Mouse (Mus musculus): ENCODE data around the gene Avpr1b. TPM values are rescaled to one million over a fixed set of nuclear protein-coding genes. Genes with fewer than 3 reads are reported as not detected.
"Not testable (repeated sequence)": the region's sequence is repeated elsewhere in the genome, so short reads cannot be mapped to it uniquely, and the experiment has no call there.

The Avpr1b gene
- polyA plus RNA-seq, 1 experiment: 0.04 TPM

DNA sequence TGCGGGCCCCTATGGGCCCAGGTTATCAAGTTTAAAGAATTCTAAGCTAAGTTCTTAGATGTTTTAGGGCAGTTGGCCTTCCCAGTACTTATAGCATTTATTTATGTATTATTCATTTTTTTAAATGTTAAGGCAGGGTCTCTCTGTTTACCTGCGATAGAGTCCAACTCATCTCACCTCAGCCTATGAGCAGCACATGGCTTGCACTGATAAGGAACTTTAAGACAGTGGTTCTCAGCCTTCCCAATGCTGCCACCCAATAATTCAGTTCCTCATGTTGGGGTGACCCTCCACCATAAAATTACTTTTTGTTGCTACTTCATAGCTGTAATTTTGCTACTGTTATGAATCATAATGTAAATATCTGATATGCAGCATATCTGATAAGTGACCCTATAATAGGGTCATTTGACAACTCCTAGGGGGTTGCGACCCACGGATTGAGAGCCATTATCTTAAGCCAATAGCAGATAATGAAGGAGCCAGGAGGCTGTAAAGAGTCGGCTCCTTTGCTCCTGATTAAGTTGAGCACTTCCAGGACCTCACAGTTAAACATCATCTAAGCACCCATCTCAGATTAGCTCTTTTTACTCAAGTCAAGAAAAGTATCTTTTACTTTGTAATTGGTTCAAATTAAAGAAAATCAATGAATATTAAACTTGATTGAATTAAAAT is 17.6 kb downstream of the Avpr1b start:
- Histone ChIP-seq H3K4me3 (ENCODE audit: low read depth, low read length) (no peak overlapping the region), H3K27me3 (ENCODE audit: control insufficient read depth, insufficient read depth, low read length) (no peaks in the 10 kb centered on the region; the same call in 1 of the 2 replicates), H3K27ac (ENCODE audit: insufficient read depth, low read depth, low read length) (no peak overlapping the region), H3K36me3 (ENCODE audit: control insufficient read depth, insufficient read depth, low read length) (no peaks in the 10 kb centered on the region), H3K4me1 (ENCODE audit: control insufficient read depth, insufficient read depth, insufficient read length, low read length) (no peaks in the 10 kb centered on the region; the same call in 1 of the 2 replicates)
- WGBS: 40% methylated on average over 5 of the region's 5 CpGs
- TF ChIP-seq POLR2A (IDR thresholded peaks at IDR 0.05; ENCODE audit: low read depth, low read length): no peak
- no peak for TF ChIP-seq CTCF (IDR thresholded peaks at IDR 0.05; ENCODE audit: extremely low read depth, insufficient read length, insufficient replicate concordance, low read depth, low read length)

- Histone ChIP-seq H3K36me3 (ENCODE audit: control insufficient read depth, insufficient read depth, low read length) (no peaks in the 10 kb centered on the region), H3K27me3 (ENCODE audit: control insufficient read depth, insufficient read depth, low read length) (no peaks in the 10 kb centered on the region; the same call in 1 of the 2 replicates), H3K4me1 (ENCODE audit: control insufficient read depth, insufficient read depth, insufficient read length, low read length) (no peaks in the 10 kb centered on the region), H3K27ac (ENCODE audit: insufficient read depth, low read depth, low read length) (no peak overlapping the region), H3K4me3 (ENCODE audit: low read depth, low read length) (no peak overlapping the region)
- 78% methylated on average over 1 of the region's 1 CpGs for WGBS
- TF ChIP-seq POLR2A (IDR thresholded peaks at IDR 0.05; ENCODE audit: low read depth, low read length) (no peak), CTCF (IDR thresholded peaks at IDR 0.05; ENCODE audit: extremely low read depth, insufficient read length, insufficient replicate concordance, low read depth, low read length) (no peak)
These were observed 19.5 kb downstream of the Avpr1b start for GRCm38 (mm10) chr1:131618576-131618975.

DNA sequence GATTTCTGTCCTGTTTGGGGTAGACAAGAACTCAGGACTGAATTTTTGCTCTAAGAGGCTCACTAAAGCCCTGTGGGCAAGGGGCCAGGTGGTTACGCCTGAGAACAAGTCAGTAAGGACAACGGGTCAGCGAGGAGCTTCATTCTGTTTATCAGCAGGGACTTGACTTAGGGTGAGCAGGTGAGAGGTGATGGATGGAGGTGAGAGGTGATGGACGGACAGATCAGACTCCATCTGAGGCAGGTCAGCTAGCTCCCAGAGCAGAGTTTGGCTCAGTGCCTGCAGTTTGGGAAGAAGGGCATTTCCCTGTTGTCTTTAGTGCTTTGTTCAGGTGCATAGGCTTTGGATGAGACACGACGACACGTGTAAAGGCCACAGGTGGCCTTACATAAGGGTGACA is 20.3 kb downstream of the Avpr1b start:
- 74% methylated on average over 7 of the region's 7 CpGs for WGBS
- no peak overlapping the region for H3K27ac ChIP-seq (ENCODE audit: insufficient read depth, low read depth, low read length)
- no peaks in the 10 kb centered on the region for H3K4me1 ChIP-seq (ENCODE audit: control insufficient read depth, insufficient read depth, insufficient read length, low read length)
- TF ChIP-seq POLR2A (IDR thresholded peaks at IDR 0.05; ENCODE audit: low read depth, low read length) (no peak), CTCF (IDR thresholded peaks at IDR 0.05; ENCODE audit: extremely low read depth, insufficient read length, insufficient replicate concordance, low read depth, low read length) (no peak)
- no peaks in the 10 kb centered on the region for H3K36me3 ChIP-seq (ENCODE audit: control insufficient read depth, insufficient read depth, low read length)
- no peak overlapping the region for H3K4me3 ChIP-seq (ENCODE audit: low read depth, low read length)
- H3K27me3 ChIP-seq (ENCODE audit: control insufficient read depth, insufficient read depth, low read length): no peaks in the 10 kb centered on the region; the same call in 1 of the 2 replicates

- TF ChIP-seq CTCF (IDR thresholded peaks at IDR 0.05; ENCODE audit: extremely low read depth, insufficient read length, insufficient replicate concordance, low read depth, low read length) (no peak), POLR2A (IDR thresholded peaks at IDR 0.05; ENCODE audit: low read depth, low read length) (no peak)
These were observed 24.6 kb downstream of the Avpr1b start for GRCm38 (mm10) chr1:131623644-131624043.

DNA sequence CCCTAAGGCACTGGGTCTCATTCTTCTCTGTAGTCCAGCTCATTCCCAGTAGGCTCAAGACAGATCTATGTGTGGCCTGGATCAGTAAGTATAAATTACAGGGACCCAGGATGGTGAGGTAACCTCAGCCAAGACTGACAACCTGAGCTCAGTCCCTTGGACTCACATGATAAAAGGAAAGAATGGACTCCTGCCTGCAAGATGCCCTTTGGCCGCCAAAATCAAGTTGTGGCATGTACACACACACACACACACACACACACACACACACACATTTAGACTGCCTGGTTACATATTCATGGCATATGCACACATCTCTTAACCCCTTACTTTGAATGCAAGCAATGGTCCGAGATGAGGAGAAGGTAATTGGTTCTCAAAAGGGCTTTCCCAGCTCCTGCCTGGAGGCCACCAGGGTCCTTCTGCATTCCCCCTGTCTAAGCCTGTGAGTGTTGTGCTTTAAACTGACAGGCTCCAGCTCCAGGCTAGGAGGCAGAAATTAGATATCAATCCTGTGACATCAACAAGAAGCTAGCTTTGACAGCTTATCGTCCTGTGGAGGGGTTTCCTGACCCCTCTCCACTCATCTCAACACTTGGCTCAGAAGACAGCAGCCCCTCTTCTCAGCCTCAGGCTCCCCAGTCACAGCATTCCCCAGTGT is 25.3 kb downstream of the Avpr1b start:
- H3K27ac ChIP-seq (ENCODE audit: insufficient read depth, low read depth, low read length): no peak overlapping the region
- no peaks in the 10 kb centered on the region for H3K4me1 ChIP-seq (ENCODE audit: control insufficient read depth, insufficient read depth, insufficient read length, low read length)
- no peaks in the 10 kb centered on the region; the same call in 1 of the 2 replicates for H3K27me3 ChIP-seq (ENCODE audit: control insufficient read depth, insufficient read depth, low read length)
- no peaks in the 10 kb centered on the region for H3K36me3 ChIP-seq (ENCODE audit: control insufficient read depth, insufficient read depth, low read length)
- 61% methylated on average over 3 of the region's 3 CpGs for WGBS
- H3K4me3 ChIP-seq (ENCODE audit: low read depth, low read length): no peak overlapping the region
- TF ChIP-seq CTCF (IDR thresholded peaks at IDR 0.05; ENCODE audit: extremely low read depth, insufficient read length, insufficient replicate concordance, low read depth, low read length) (no peak), POLR2A (IDR thresholded peaks at IDR 0.05; ENCODE audit: low read depth, low read length) (no peak)

More at GRCm38 (mm10) chr1:131623644-131624043, 24.6 kb downstream of the Avpr1b start:
- no peaks in the 10 kb centered on the region; the same call in 1 of the 2 replicates for H3K27me3 ChIP-seq (ENCODE audit: control insufficient read depth, insufficient read depth, low read length)
- WGBS: 69% methylated on average over 3 of the region's 3 CpGs
- no peak overlapping the region for H3K27ac ChIP-seq (ENCODE audit: insufficient read depth, low read depth, low read length)
- no peaks in the 10 kb centered on the region for H3K4me1 ChIP-seq (ENCODE audit: control insufficient read depth, insufficient read depth, insufficient read length, low read length)
- no peak overlapping the region for H3K4me3 ChIP-seq (ENCODE audit: low read depth, low read length)
- no peaks in the 10 kb centered on the region for H3K36me3 ChIP-seq (ENCODE audit: control insufficient read depth, insufficient read depth, low read length)

- H3K4me3 ChIP-seq (ENCODE audit: low read depth, low read length): no peak overlapping the region
- TF ChIP-seq POLR2A (IDR thresholded peaks at IDR 0.05; ENCODE audit: low read depth, low read length): no peak
- 85% methylated on average over 6 of the region's 6 CpGs for WGBS
- H3K27ac ChIP-seq (ENCODE audit: insufficient read depth, low read depth, low read length): no peak overlapping the region
- no peaks in the 10 kb centered on the region for H3K27me3 ChIP-seq (ENCODE audit: control insufficient read depth, insufficient read depth, low read length)
- H3K36me3 ChIP-seq (ENCODE audit: control insufficient read depth, insufficient read depth, low read length): no peaks in the 10 kb centered on the region
- H3K4me1 ChIP-seq (ENCODE audit: control insufficient read depth, insufficient read depth, insufficient read length, low read length): no peaks in the 10 kb centered on the region
These were observed 27.2 kb downstream of the Avpr1b start for GRCm38 (mm10) chr1:131626200-131626599.

DNA sequence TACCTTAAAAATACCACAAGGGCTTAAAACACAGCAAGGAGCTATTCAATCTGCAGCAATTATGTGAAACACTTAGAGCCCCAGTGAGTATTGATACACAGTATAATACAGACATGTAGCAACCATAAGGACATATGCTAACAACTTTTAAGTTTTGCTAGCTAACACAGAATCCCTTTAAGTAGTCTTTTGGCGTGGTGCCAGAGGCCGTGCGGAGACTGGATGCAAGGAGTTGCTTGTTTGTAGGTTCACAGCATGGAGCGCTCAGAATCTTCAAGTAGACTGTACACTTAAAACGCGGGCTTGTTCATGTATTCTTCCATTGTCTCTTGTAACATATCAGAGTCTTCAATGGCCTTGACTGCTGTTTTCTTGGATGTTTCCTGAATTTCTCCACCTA is 33.2 kb downstream of the Avpr1b start:
- not testable (repeated sequence) for H3K4me1 ChIP-seq (ENCODE audit: control insufficient read depth, insufficient read depth, insufficient read length, low read length); H3K4me3 ChIP-seq (ENCODE audit: low read depth, low read length); H3K36me3 ChIP-seq (ENCODE audit: control insufficient read depth, insufficient read depth, low read length); H3K27ac ChIP-seq (ENCODE audit: insufficient read depth, low read depth, low read length); H3K27me3 ChIP-seq (ENCODE audit: control insufficient read depth, insufficient read depth, low read length)
- 66% methylated on average over 6 of the region's 6 CpGs for WGBS

Data from small intestine, adult 2 months (tissue).